In genomic region chr10:20975963-20976362, GRCm38 (mm10) we compare ENCODE assay signal across 17 mouse cellular contexts. TPM values are rescaled to one million over a fixed set of nuclear protein-coding genes. Genes with fewer than 3 reads are reported as not detected.
DNase-seq lines count a peak whose midpoint lies in the region; ATAC-seq and TF ChIP-seq lines count a peak whose summit lies in the region.
"Had no signal": no experiment of that assay in that cellular context is flagged by ENCODE, and none has a peak within 500 bp of the region (broad histone marks: within the 10 kb centered on the region; RNA-seq: fewer than 3 reads in every experiment).

No protein-coding gene starts in this region.

- H3K4me1 ChIP-seq in heart, adult 2 months (ENCODE audit: control insufficient read depth, insufficient read depth, low read length), result no peaks in the 10 kb centered on the region
- H3K4me1 ChIP-seq in heart, embryonic 12.5 days (replicated peaks), result no peaks in the 10 kb centered on the region
- no peaks in the 10 kb centered on the region for H3K4me1 ChIP-seq in liver, postnatal 0 days (ENCODE audit: insufficient read depth)
- H3K4me1 ChIP-seq in liver, embryonic 12.5 days, result no peaks in the 10 kb centered on the region
- H3K4me1 ChIP-seq in E14TG2a.4 (replicated peaks; ENCODE audit: low read depth, low read length), result no peaks in the 10 kb centered on the region
- H3K4me1 ChIP-seq in limb, embryonic 10.5 days, result no peaks in the 10 kb centered on the region
- H3K4me1 ChIP-seq: neural tube, embryonic 12.5 days had no signal

- no peak overlapping the region for H3K4me2 ChIP-seq in heart, embryonic 12.5 days
- H3K4me2 ChIP-seq in liver, postnatal 0 days (ENCODE audit: low read depth, low read length), result no peak overlapping the region
- H3K4me2 ChIP-seq in liver, embryonic 12.5 days, result no peak overlapping the region
- H3K4me2 ChIP-seq: neural tube, embryonic 12.5 days had no signal

- no peak for TF ChIP-seq EP300 in heart, adult 2 months (IDR thresholded peaks at IDR 0.05; ENCODE audit: insufficient read depth, low read depth, low read length)
- TF ChIP-seq EP300 in liver, postnatal 0 days (IDR thresholded peaks at IDR 0.05; ENCODE audit: low read depth), result no peak

- no peaks in the 10 kb centered on the region for H3K9me3 ChIP-seq in heart, embryonic 12.5 days (replicated peaks)
- no peaks in the 10 kb centered on the region for H3K9me3 ChIP-seq in liver, postnatal 0 days (ENCODE audit: low read length)
- no peaks in the 10 kb centered on the region for H3K9me3 ChIP-seq in liver, embryonic 12.5 days (replicated peaks)
- H3K9me3 ChIP-seq in E14TG2a.4 (ENCODE audit: low read length), result no peaks in the 10 kb centered on the region
- H3K9me3 ChIP-seq in limb, embryonic 10.5 days (replicated peaks), result no peaks in the 10 kb centered on the region
- H3K9me3 ChIP-seq: neural tube, embryonic 12.5 days had no signal

- H3K4me3 ChIP-seq in heart, adult 2 months, result no peak overlapping the region
- H3K4me3 ChIP-seq in heart, embryonic 12.5 days, result no peak overlapping the region
- H3K4me3 ChIP-seq in liver, postnatal 0 days (ENCODE audit: low read depth, low read length), result no peak overlapping the region
- H3K4me3 ChIP-seq in liver, embryonic 12.5 days, result no peak overlapping the region
- no peak overlapping the region for H3K4me3 ChIP-seq in E14TG2a.4 (replicated peaks; ENCODE audit: low read length)
- H3K4me3 ChIP-seq in limb, embryonic 10.5 days, result no peak overlapping the region
- H3K4me3 ChIP-seq: neural tube, embryonic 12.5 days had no signal

- no peak for TF ChIP-seq POLR2A in heart, adult 2 months (IDR thresholded peaks at IDR 0.05; ENCODE audit: insufficient read depth, low read depth, low read length)

- TF ChIP-seq CTCF in heart, adult 2 months (IDR thresholded peaks at IDR 0.05), result peak; percentile 46
- peak; percentile 60 for TF ChIP-seq CTCF in liver, postnatal 0 days (IDR thresholded peaks at IDR 0.05; ENCODE audit: low read depth)
- 0 out of 2 replicates have a peak, but pooled peaks have one; percentile 9 for TF ChIP-seq CTCF in E14TG2a.4 (conservative IDR thresholded peaks at IDR 0.05; ENCODE audit: low read length)

- intact Hi-C loops in heart, adult 2 months (cut with DNase I), result no loop called here

- H3K9ac ChIP-seq in heart, adult 2 months (ENCODE audit: low read depth, low read length), result no peak overlapping the region
- no peak overlapping the region for H3K9ac ChIP-seq in heart, embryonic 12.5 days
- no peak overlapping the region for H3K9ac ChIP-seq in liver, postnatal 0 days (replicated peaks)
- H3K9ac ChIP-seq in liver, embryonic 12.5 days, result no peak overlapping the region
- H3K9ac ChIP-seq: neural tube, embryonic 12.5 days had no signal

- H3K36me3 ChIP-seq in heart, adult 2 months (ENCODE audit: control insufficient read depth, insufficient read depth, low read length), result no peaks in the 10 kb centered on the region
- H3K36me3 ChIP-seq in heart, embryonic 12.5 days, result peaks cover 8% of the 10 kb centered on the region
- H3K36me3 ChIP-seq in liver, postnatal 0 days (replicated peaks; ENCODE audit: insufficient read depth, low read length), result no peaks in the 10 kb centered on the region
- peaks cover 15% of the 10 kb centered on the region for H3K36me3 ChIP-seq in liver, embryonic 12.5 days
- H3K36me3 ChIP-seq in E14TG2a.4 (ENCODE audit: insufficient read depth, low read length), result peaks cover 6% of the 10 kb centered on the region; the same call in 1 of the 2 replicates
- peaks cover 10% of the 10 kb centered on the region for H3K36me3 ChIP-seq in limb, embryonic 10.5 days

- no peaks in the 10 kb centered on the region for H3K79me2 ChIP-seq in heart, adult 2 months (replicated peaks; ENCODE audit: control insufficient read depth, insufficient read depth, low read length)

- H3K27me3 ChIP-seq in heart, adult 2 months (ENCODE audit: control insufficient read depth, insufficient read depth, low read length), result no peaks in the 10 kb centered on the region
- H3K27me3 ChIP-seq in heart, embryonic 12.5 days (replicated peaks), result no peaks in the 10 kb centered on the region
- no peaks in the 10 kb centered on the region for H3K27me3 ChIP-seq in liver, postnatal 0 days (ENCODE audit: insufficient read depth, low read length)
- H3K27me3 ChIP-seq in liver, embryonic 12.5 days (replicated peaks), result no peaks in the 10 kb centered on the region
- no peaks in the 10 kb centered on the region for H3K27me3 ChIP-seq in E14TG2a.4 (ENCODE audit: insufficient read depth, low read length)
- no peaks in the 10 kb centered on the region for H3K27me3 ChIP-seq in limb, embryonic 10.5 days (ENCODE audit: low read depth, poor library complexity, severe bottlenecking)
- H3K27me3 ChIP-seq: neural tube, embryonic 12.5 days had no signal

- H3K27ac ChIP-seq in heart, adult 2 months, result no peak overlapping the region
- no peak overlapping the region for H3K27ac ChIP-seq in heart, embryonic 12.5 days (ENCODE audit: poor library complexity, severe bottlenecking)
- no peak overlapping the region for H3K27ac ChIP-seq in liver, postnatal 0 days (ENCODE audit: low read depth)
- H3K27ac ChIP-seq in liver, embryonic 12.5 days, result no peak overlapping the region
- H3K27ac ChIP-seq in limb, embryonic 10.5 days, result no peak overlapping the region
- H3K27ac ChIP-seq: neural tube, embryonic 12.5 days had no signal

- WGBS in heart, adult 2 months, result 79% methylated on average over 3 of the region's 3 CpGs
- WGBS in heart, embryonic 12.5 days, result 73% methylated on average over 3 of the region's 3 CpGs
- WGBS in liver, postnatal 0 days (ENCODE audit: insufficient replicate concordance), result 73% methylated on average over 3 of the region's 3 CpGs
- 54% methylated on average over 3 of the region's 3 CpGs for WGBS in liver, embryonic 12.5 days (ENCODE audit: insufficient replicate concordance)
- WGBS in limb, embryonic 10.5 days, result 78% methylated on average over 3 of the region's 3 CpGs

- no peak for DNase-seq in heart, adult 2 months
- no peak for DNase-seq in liver, postnatal 0 days
- DNase-seq in thymus, postnatal 14 days, result no peak
- DNase-seq in limb, embryonic 10.5 days (ENCODE audit: low spot score), result no peak
- DNase-seq: adrenal gland, postnatal 36 days; cerebellum, adult 9-10 months; kidney, postnatal 10 days; layer of hippocampus, adult 9-11 months; lung, adult 2 months; right cerebral cortex, postnatal 25 days; thymus, postnatal 25 days had no signal

- no peak for ATAC-seq in heart, embryonic 12.5 days (ENCODE audit: insufficient number of reproducible peaks, low FRiP score)
- no peak for ATAC-seq in liver, postnatal 0 days
- ATAC-seq in liver, embryonic 12.5 days, result no peak
- 0 out of 2 replicates have a peak, but pooled peaks have one; percentile 52 for ATAC-seq in megakaryocyte-erythroid progenitor cell, adult 5-6 weeks (replicated peaks; ENCODE audit: low FRiP score, low TSS enrichment, poor library complexity, severe bottlenecking)
- ATAC-seq: inflammation-experienced regulatory T-cells, adult 6 months had no signal

RNA-seq across cellular contexts. Expression of gene Ahi1, which starts 23.6 kb away (rescaled TPM):
- 1 to 10 TPM; 1.3 TPM for total RNA-seq in heart, adult 2 months (2021)
- polyA plus RNA-seq in heart, adult 2 months (2012; rRNA removed), result 0.86 and 2.3 TPM in 2 replicates
- 5.1 and 5.4 TPM in 2 replicates for polyA plus RNA-seq in heart, embryonic 12.5 days (2016; fragmentation: Nextera tagmentation; extraction: Ambion mirVana)
- 2.3 and 2.6 TPM in 2 replicates for polyA plus RNA-seq in liver, postnatal 0 days (2015; fragmentation: Nextera tagmentation; extraction: Ambion mirVana)
- polyA plus RNA-seq in liver, embryonic 12.5 days (2016; fragmentation: Nextera tagmentation; extraction: Ambion mirVana), result 6.1 and 6.2 TPM in 2 replicates
- total RNA-seq in megakaryocyte-erythroid progenitor cell, adult 5-6 weeks (2014; fragmentation: Nextera tagmentation), result 5.1 and 7.5 TPM in 2 replicates
- 6.3 and 7.0 TPM in 2 replicates for total RNA-seq in megakaryocyte-erythroid progenitor cell, adult 5-6 weeks (2017)
- polyA plus RNA-seq in limb, embryonic 10.5 days (2016; fragmentation: Nextera tagmentation; extraction: Ambion mirVana), result 8.6 and 10.4 TPM in 2 replicates

Comparison
In these comparisons a context has a peak if more than half of its experiments do, and no peak if none do; other contexts are left out.
1. CTCF ChIP-seq: peak in every context shown above with its lines; median percentile 60 in liver, postnatal 0 days; 46 in heart, adult 2 months; 9 in E14TG2a.4.